Mouse (Mus musculus) adrenal gland, postnatal 10 days (tissue): ENCODE data around the gene Lrrc4b. TPM values are rescaled to one million over a fixed set of nuclear protein-coding genes. Genes with fewer than 3 reads are reported as not detected.
A peak's percentile ranks its signal among the peaks of the same experiment; 100 is the strongest.

Source experiments
- DNase-seq: peaks from one replicate; pipeline ENCODE4 v3.0.0; 2021; ENCODE audit warnings: mixed read lengths
- total RNA-seq, 2 experiments: library from RNA; stranded (reverse); gene quantifications; 2 replicates each; pipeline ENCODE4 v1.2.3; 2021

Lrrc4b gene
- total RNA-seq, 2 experiments from 2014 or later, result 5.5 to 10.0 TPM

GRCm38 (mm10) chr7:44464511-44464910 lies 35.7 kb downstream of the Lrrc4b start:
- DNase-seq, result no peak

GRCm38 (mm10) chr7:44465111-44465510 lies 36.3 kb downstream of the Lrrc4b start, which contains the start of gene Aspdh:
TSS of gene Aspdh (plus strand) at chr7:44465391.
- DNase-seq, result no peak

GRCm38 (mm10) chr7:44466006-44466887 lies 37.4 kb downstream of the Lrrc4b start:
- no peak for DNase-seq

- no peak for DNase-seq
Measured at GRCm38 (mm10) chr7:44466888-44467311, 38.1 kb downstream of the Lrrc4b start.

GRCm38 (mm10) chr7:44467811-44468411 lies 39.1 kb downstream of the Lrrc4b start, which contains the start of gene Josd2:
TSS of gene Josd2 (plus strand) at chr7:44467980.
- DNase-seq, result peak; percentile 94

- no peak for DNase-seq
Measured at GRCm38 (mm10) chr7:44468644-44469285, 39.9 kb downstream of the Lrrc4b start.

- DNase-seq, result no peak
Measured at GRCm38 (mm10) chr7:44469677-44470675, 41.2 kb downstream of the Lrrc4b start.

GRCm38 (mm10) chr7:44470696-44471612 lies 42.1 kb downstream of the Lrrc4b start:
- DNase-seq, result no peak

GRCm38 (mm10) chr7:44471880-44472557 lies 43.2 kb downstream of the Lrrc4b start:
- no peak for DNase-seq

GRCm38 (mm10) chr7:44472558-44472885 lies 43.7 kb downstream of the Lrrc4b start:
- DNase-seq, result no peak

GRCm38 (mm10) chr7:44472961-44473646 lies 44.3 kb downstream of the Lrrc4b start:
- no peak for DNase-seq

- no peak for DNase-seq
Measured at GRCm38 (mm10) chr7:44474419-44474818, 45.6 kb downstream of the Lrrc4b start.

GRCm38 (mm10) chr7:44475046-44475614 lies 46.3 kb downstream of the Lrrc4b start:
- DNase-seq, result no peak

- no peak for DNase-seq
Measured at GRCm38 (mm10) chr7:44482836-44483435, 54.1 kb downstream of the Lrrc4b start.

- DNase-seq, result no peak
Measured at GRCm38 (mm10) chr7:44484109-44484508, 55.3 kb downstream of the Lrrc4b start.

GRCm38 (mm10) chr7:44484841-44485571 lies 56.2 kb downstream of the Lrrc4b start:
- DNase-seq, result peak; percentile 82

- no peak for DNase-seq
Measured at GRCm38 (mm10) chr7:44485572-44486195, 56.9 kb downstream of the Lrrc4b start.
